Mouse (Mus musculus) hindbrain, embryonic 13.5 days (tissue): ENCODE data around the gene Arhgap8. TPM values are rescaled to one million over a fixed set of nuclear protein-coding genes. Genes with fewer than 3 reads are reported as not detected.

Experiments
- ATAC-seq: fragments of 200-750 bp; cut with Nextera tagmentation; 2 replicates; pipeline ENCODE4 v1.8.0; 2017; ENCODE audit warnings: moderate TSS enrichment; ENCODE audit not compliant: low FRiP score
- H3K27ac ChIP-seq: fragments of 300-500 bp; sonication (generic); 2 replicates; pipeline ENCODE4 v1.5.1; 2015; ENCODE audit warnings: inconsistent platforms, mild to moderate bottlenecking, moderate library complexity
- H3K27me3 ChIP-seq: fragments of 300-500 bp; sonication (generic); 2 replicates; pipeline ENCODE4 v1.6.1; 2015; ENCODE audit warnings: mild to moderate bottlenecking, inconsistent platforms
- H3K36me3 ChIP-seq: fragments of 300-500 bp; sonication (generic); 2 replicates; pipeline ENCODE4 v1.6.1; 2015; ENCODE audit warnings: mild to moderate bottlenecking, inconsistent platforms
- H3K4me1 ChIP-seq: fragments of 300-500 bp; sonication (generic); replicated peaks from 2 replicates; pipeline ENCODE4 v1.6.1; 2015; ENCODE audit warnings: inconsistent platforms
- H3K4me2 ChIP-seq: fragments of 300-500 bp; sonication (generic); 2 replicates; pipeline ENCODE4 v1.6.1; 2015; ENCODE audit warnings: inconsistent platforms, mild to moderate bottlenecking, moderate library complexity
- H3K4me3 ChIP-seq: fragments of 300-500 bp; sonication (generic); 2 replicates; pipeline ENCODE4 v1.5.1; 2015; ENCODE audit warnings: mild to moderate bottlenecking, inconsistent platforms
- H3K9ac ChIP-seq: fragments of 300-500 bp; sonication (generic); 2 replicates; pipeline ENCODE4 v1.6.1; 2015; ENCODE audit warnings: mild to moderate bottlenecking, inconsistent platforms
- H3K9me3 ChIP-seq: fragments of 300-500 bp; sonication (generic); 2 replicates; pipeline ENCODE4 v1.6.1; 2016; ENCODE audit warnings: inconsistent platforms
- WGBS: fragments of 180-500 bp; shearing (Covaris S2); methylation state at CpG from one replicate; pipeline ENCODE4 v1.1.7; 2015; 5-methylcytosine and 5-hydroxymethylcytosine counted together
- polyA plus RNA-seq: library from polyadenylated mRNA; unstranded; fragments of >200 nt; fragmentation: Nextera tagmentation; extraction: Ambion mirVana; gene quantifications from 2 replicates; pipeline ENCODE4 v1.2.1, GENCODE M21; 2015

Arhgap8 gene
- polyA plus RNA-seq, 1 experiment from 2014 or later = 1.0 TPM

- H3K27ac ChIP-seq = peak overlapping the region; percentile 81
- peak overlapping the region; percentile 3; the same call in 1 of the 2 replicates for H3K4me3 ChIP-seq
- H3K27me3 ChIP-seq = no peaks in the 10 kb centered on the region
- peak overlapping the region; percentile 53; the same call in 1 of the 2 replicates for H3K9ac ChIP-seq
- no peaks in the 10 kb centered on the region for H3K36me3 ChIP-seq
- H3K9me3 ChIP-seq = no peaks in the 10 kb centered on the region
- 11% methylated on average over 20 of the region's 20 CpGs for WGBS
- ATAC-seq = peak; percentile 45
- H3K4me2 ChIP-seq = peak overlapping the region; percentile 40
- peaks cover 67% of the 10 kb centered on the region for H3K4me1 ChIP-seq
Measured at GRCm38 (mm10) chr15:84775421-84776174, 55.7 kb downstream of the Arhgap8 start.

- no peaks in the 10 kb centered on the region for H3K36me3 ChIP-seq
- H3K4me1 ChIP-seq = peaks cover 45% of the 10 kb centered on the region
- H3K4me3 ChIP-seq = no peak overlapping the region
- H3K27me3 ChIP-seq = no peaks in the 10 kb centered on the region
- H3K4me2 ChIP-seq = no peak overlapping the region
- no peak overlapping the region for H3K9ac ChIP-seq
- WGBS = 41% methylated on average over 5 of the region's 5 CpGs
- H3K27ac ChIP-seq = peak overlapping the region; percentile 48; the same call in 1 of the 2 replicates
- ATAC-seq = no peak
- no peaks in the 10 kb centered on the region for H3K9me3 ChIP-seq
Measured at GRCm38 (mm10) chr15:84778587-84778986, 58.7 kb downstream of the Arhgap8 start.

GRCm38 (mm10) chr15:84784812-84785211 lies 65.0 kb downstream of the Arhgap8 start:
- Histone ChIP-seq H3K36me3 (peaks cover 48% of the 10 kb centered on the region), H3K4me3 (no peak overlapping the region), H3K27ac (no peak overlapping the region), H3K27me3 (no peaks in the 10 kb centered on the region), H3K4me2 (no peak overlapping the region), H3K9ac (no peak overlapping the region), H3K4me1 (no peaks in the 10 kb centered on the region), H3K9me3 (no peaks in the 10 kb centered on the region)
- 96% methylated on average over 16 of the region's 16 CpGs for WGBS
- ATAC-seq = no peak

GRCm38 (mm10) chr15:84787161-84787560 lies 67.3 kb downstream of the Arhgap8 start:
- Histone ChIP-seq H3K4me1 (no peaks in the 10 kb centered on the region), H3K4me2 (no peak overlapping the region), H3K4me3 (no peak overlapping the region), H3K9ac (no peak overlapping the region), H3K9me3 (no peaks in the 10 kb centered on the region), H3K36me3 (peaks cover 71% of the 10 kb centered on the region), H3K27ac (no peak overlapping the region), H3K27me3 (no peaks in the 10 kb centered on the region)
- ATAC-seq = no peak
- WGBS = 62% methylated on average over 10 of the region's 10 CpGs

- H3K36me3 ChIP-seq = peaks cover 84% of the 10 kb centered on the region
- H3K4me3 ChIP-seq = no peak overlapping the region
- WGBS = 84% methylated on average over 5 of the region's 5 CpGs
- no peak overlapping the region for H3K4me2 ChIP-seq
- no peak overlapping the region for H3K27ac ChIP-seq
- ATAC-seq = no peak
- no peaks in the 10 kb centered on the region for H3K4me1 ChIP-seq
- no peaks in the 10 kb centered on the region for H3K27me3 ChIP-seq
- no peaks in the 10 kb centered on the region for H3K9me3 ChIP-seq
- no peak overlapping the region for H3K9ac ChIP-seq
Measured at GRCm38 (mm10) chr15:84793649-84794048, 73.8 kb downstream of the Arhgap8 start.

GRCm38 (mm10) chr15:84800132-84800531 lies 80.3 kb downstream of the Arhgap8 start:
- H3K4me3 ChIP-seq = no peak overlapping the region
- H3K27ac ChIP-seq = no peak overlapping the region
- WGBS = 82% methylated on average over 5 of the region's 5 CpGs
- H3K4me1 ChIP-seq = no peaks in the 10 kb centered on the region
- H3K36me3 ChIP-seq = peaks cover 85% of the 10 kb centered on the region
- H3K27me3 ChIP-seq = no peaks in the 10 kb centered on the region
- H3K9ac ChIP-seq = no peak overlapping the region
- no peak overlapping the region for H3K4me2 ChIP-seq
- no peaks in the 10 kb centered on the region for H3K9me3 ChIP-seq
- no peak for ATAC-seq

- no peak overlapping the region for H3K9ac ChIP-seq
- no peaks in the 10 kb centered on the region for H3K27me3 ChIP-seq
- no peak for ATAC-seq
- peaks cover 85% of the 10 kb centered on the region for H3K36me3 ChIP-seq
- WGBS = 42% methylated on average over 3 of the region's 3 CpGs
- no peak overlapping the region for H3K27ac ChIP-seq
- no peaks in the 10 kb centered on the region for H3K4me1 ChIP-seq
- H3K9me3 ChIP-seq = no peaks in the 10 kb centered on the region
- H3K4me3 ChIP-seq = no peak overlapping the region
- no peak overlapping the region for H3K4me2 ChIP-seq
Measured at GRCm38 (mm10) chr15:84803685-84804084, 83.8 kb downstream of the Arhgap8 start.

- no peak for ATAC-seq
- H3K27ac ChIP-seq = no peak overlapping the region
- WGBS = 68% methylated on average over 21 of the region's 21 CpGs
- no peak overlapping the region for H3K4me2 ChIP-seq
- H3K9me3 ChIP-seq = no peaks in the 10 kb centered on the region
- H3K27me3 ChIP-seq = no peaks in the 10 kb centered on the region
- H3K9ac ChIP-seq = peak overlapping the region; percentile 11; the same call in 1 of the 2 replicates
- H3K4me3 ChIP-seq = no peak overlapping the region
- peaks cover 36% of the 10 kb centered on the region for H3K36me3 ChIP-seq
- H3K4me1 ChIP-seq = peaks cover 51% of the 10 kb centered on the region
Measured at GRCm38 (mm10) chr15:84809275-84809952, 89.6 kb downstream of the Arhgap8 start.

GRCm38 (mm10) chr15:84811126-84811525 lies 91.3 kb downstream of the Arhgap8 start:
- 64% methylated on average over 5 of the region's 5 CpGs for WGBS
- Histone ChIP-seq H3K27me3 (no peaks in the 10 kb centered on the region), H3K36me3 (peaks cover 19% of the 10 kb centered on the region), H3K4me3 (no peak overlapping the region), H3K4me2 (no peak overlapping the region), H3K9me3 (no peaks in the 10 kb centered on the region), H3K4me1 (peaks cover 68% of the 10 kb centered on the region), H3K9ac (no peak overlapping the region), H3K27ac (no peak overlapping the region)
- no peak for ATAC-seq

GRCm38 (mm10) chr15:84812831-84813357 lies 93.0 kb downstream of the Arhgap8 start:
- Histone ChIP-seq H3K4me1 (peaks cover 85% of the 10 kb centered on the region), H3K4me3 (no peak overlapping the region), H3K36me3 (peaks cover 5% of the 10 kb centered on the region; the same call in 1 of the 2 replicates), H3K27ac (peak overlapping the region; percentile 81), H3K4me2 (0 out of 2 replicates have a peak overlapping the region, but pooled peaks have one; percentile 10), H3K27me3 (no peaks in the 10 kb centered on the region), H3K9ac (peak overlapping the region; percentile 51), H3K9me3 (no peaks in the 10 kb centered on the region)
- peak; percentile 63 for ATAC-seq
- WGBS = 44% methylated on average over 11 of the region's 11 CpGs

- H3K36me3 ChIP-seq = peaks cover 4% of the 10 kb centered on the region; the same call in 1 of the 2 replicates
- H3K27ac ChIP-seq = peak overlapping the region; percentile 69
- H3K9me3 ChIP-seq = no peaks in the 10 kb centered on the region
- 20% methylated on average over 4 of the region's 4 CpGs for WGBS
- no peaks in the 10 kb centered on the region for H3K27me3 ChIP-seq
- no peak overlapping the region for H3K4me3 ChIP-seq
- H3K4me2 ChIP-seq = no peak overlapping the region
- ATAC-seq = no peak
- peaks cover 94% of the 10 kb centered on the region for H3K4me1 ChIP-seq
- H3K9ac ChIP-seq = no peak overlapping the region
Measured at GRCm38 (mm10) chr15:84815171-84815570, 95.3 kb downstream of the Arhgap8 start.

- ATAC-seq = no peak
- Histone ChIP-seq H3K4me2 (no peak overlapping the region), H3K36me3 (peaks cover 4% of the 10 kb centered on the region; the same call in 1 of the 2 replicates), H3K9ac (no peak overlapping the region), H3K4me1 (peaks cover 84% of the 10 kb centered on the region), H3K9me3 (no peaks in the 10 kb centered on the region), H3K27ac (no peak overlapping the region), H3K27me3 (no peaks in the 10 kb centered on the region), H3K4me3 (no peak overlapping the region)
- 76% methylated on average over 3 of the region's 3 CpGs for WGBS
Measured at GRCm38 (mm10) chr15:84817589-84817988, 97.7 kb downstream of the Arhgap8 start.
